Mouse (Mus musculus) lung, postnatal 0 days (tissue): ENCODE results near the gene Rbfox1. TPM values are rescaled to one million over a fixed set of nuclear protein-coding genes. Genes with fewer than 3 reads are reported as not detected.

Experiments used
- ATAC-seq: fragments of 200-750 bp; cut with Nextera tagmentation; 2 replicates; pipeline ENCODE4 v1.8.0; 2017; ENCODE audit warnings: moderate library complexity
- DNase-seq: peaks from one replicate; pipeline ENCODE4 v3.0.0-alpha.2; 2016; ENCODE audit warnings: low spot score
- H3K27ac ChIP-seq: fragments of 300-500 bp; sonication (generic); 2 replicates; pipeline ENCODE4 v1.5.1; 2014; ENCODE audit warnings: antibody characterized with exemption, mild to moderate bottlenecking, low read length, mixed read lengths
- H3K27me3 ChIP-seq: fragments of 300-500 bp; sonication (generic); replicated peaks from 2 replicates; pipeline ENCODE4 v1.6.1; 2014; ENCODE audit warnings: low read length, mixed read lengths; ENCODE audit not compliant: insufficient read depth
- H3K36me3 ChIP-seq: fragments of 300-500 bp; sonication (generic); 2 replicates; pipeline ENCODE4 v1.6.1; 2014; ENCODE audit warnings: low read length, mixed read lengths; ENCODE audit not compliant: insufficient read depth
- H3K4me1 ChIP-seq: fragments of 300-500 bp; sonication (generic); 2 replicates; pipeline ENCODE4 v1.6.1; 2014; ENCODE audit warnings: antibody characterized with exemption, low read depth, low read length, mixed read lengths; ENCODE audit not compliant: insufficient read depth
- H3K4me2 ChIP-seq: fragments of 300-500 bp; sonication (generic); replicated peaks from 2 replicates; pipeline ENCODE4 v1.6.1; 2014; ENCODE audit warnings: low read depth, mild to moderate bottlenecking, low read length, moderate library complexity, mixed read lengths
- H3K4me3 ChIP-seq: fragments of 300-500 bp; sonication (generic); 2 replicates; pipeline ENCODE4 v1.5.1; 2014; ENCODE audit warnings: low read depth, low read length
- H3K9ac ChIP-seq: fragments of 300-500 bp; sonication (generic); replicated peaks from 2 replicates; pipeline ENCODE4 v1.6.1; 2014; ENCODE audit warnings: low read depth, mild to moderate bottlenecking
- H3K9me3 ChIP-seq: fragments of 300-500 bp; sonication (generic); 2 replicates; pipeline ENCODE4 v1.6.1; 2016; ENCODE audit warnings: low read length, mixed read lengths
- CTCF ChIP-seq: IDR thresholded peaks from 2 replicates; pipeline ENCODE4 v1.5.1; 2016; ENCODE audit warnings: antibody characterized with exemption, mild to moderate bottlenecking
- EP300 ChIP-seq: IDR thresholded peaks from 2 replicates; pipeline ENCODE4 v1.6.1; 2016; ENCODE audit warnings: antibody characterized with exemption, mild to moderate bottlenecking, control low read depth
- WGBS: fragments of 180-500 bp; shearing (Covaris S2); extraction: QIAGEN DNeasy Blood & Tissue Kit; methylation state at CpG from one replicate; pipeline ENCODE4 v1.1.7; 2014; 5-methylcytosine and 5-hydroxymethylcytosine counted together
- polyA plus RNA-seq: library from polyadenylated mRNA; unstranded; fragments of >200 nt; fragmentation: Nextera tagmentation; extraction: Ambion mirVana; gene quantifications from 2 replicates; pipeline ENCODE4 v1.2.1, GENCODE M21; 2015

Gene Rbfox1
- polyA plus RNA-seq, 1 experiment from 2014 or later, result 0.25 TPM

DNA sequence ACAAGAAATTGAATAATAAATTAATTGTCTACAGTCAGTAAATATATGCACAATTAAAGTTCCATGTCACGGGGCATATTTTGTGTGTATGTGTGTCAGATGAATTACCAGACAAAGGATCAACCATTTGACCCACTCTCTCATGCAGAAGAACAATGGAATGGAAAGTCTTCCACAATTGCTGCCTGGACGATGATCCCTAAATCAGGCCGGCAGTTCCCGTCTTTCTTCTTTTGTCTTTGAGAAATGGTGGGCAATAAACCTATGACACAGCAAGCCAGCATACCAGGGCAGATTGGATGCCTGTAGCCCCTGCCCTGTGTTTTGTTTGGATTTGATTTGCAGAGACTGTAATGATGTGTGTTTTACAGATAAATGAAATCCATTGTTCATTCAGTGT lies 362.4 kb downstream of the Rbfox1 start:
- H3K4me1 ChIP-seq, result no peaks in the 10 kb centered on the region
- H3K4me3 ChIP-seq, result no peak overlapping the region
- no peaks in the 10 kb centered on the region for H3K27me3 ChIP-seq
- ATAC-seq (no peak), DNase-seq (no peak)
- TF ChIP-seq EP300, result no peak
- no peak for TF ChIP-seq CTCF
- no peaks in the 10 kb centered on the region for H3K9me3 ChIP-seq
- WGBS, result 80% methylated on average over 4 of the region's 4 CpGs
- no peak overlapping the region for H3K27ac ChIP-seq
- H3K9ac ChIP-seq, result no peak overlapping the region
- no peak overlapping the region for H3K4me2 ChIP-seq
- H3K36me3 ChIP-seq, result no peaks in the 10 kb centered on the region

DNA sequence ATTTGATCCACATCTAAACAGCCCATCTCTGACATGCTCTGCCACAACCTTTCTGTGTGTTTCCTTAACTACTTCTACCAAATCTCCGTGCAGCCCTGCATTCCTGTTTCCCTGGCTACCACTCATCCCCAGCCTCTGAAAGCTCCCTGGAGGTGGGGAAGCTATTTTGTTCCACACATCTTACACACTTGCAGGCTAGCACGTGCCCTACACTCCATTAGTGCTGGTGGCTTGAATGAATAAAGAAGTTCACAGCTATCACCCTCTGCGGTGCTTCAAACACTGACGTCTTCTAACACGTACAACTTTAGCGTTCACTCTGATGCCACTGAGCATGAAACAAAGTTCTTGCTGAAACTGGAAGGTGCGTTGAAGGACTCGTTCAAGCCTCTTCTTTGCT lies 379.4 kb downstream of the Rbfox1 start:
- no peak overlapping the region for H3K4me3 ChIP-seq
- H3K9me3 ChIP-seq, result no peaks in the 10 kb centered on the region
- TF ChIP-seq CTCF (no peak), EP300 (no peak)
- H3K27ac ChIP-seq, result no peak overlapping the region
- H3K36me3 ChIP-seq, result no peaks in the 10 kb centered on the region
- no peak overlapping the region for H3K9ac ChIP-seq
- DNase-seq (no peak), ATAC-seq (no peak)
- WGBS, result 70% methylated on average over 8 of the region's 8 CpGs
- no peaks in the 10 kb centered on the region for H3K27me3 ChIP-seq
- H3K4me1 ChIP-seq, result no peaks in the 10 kb centered on the region
- no peak overlapping the region for H3K4me2 ChIP-seq

DNA sequence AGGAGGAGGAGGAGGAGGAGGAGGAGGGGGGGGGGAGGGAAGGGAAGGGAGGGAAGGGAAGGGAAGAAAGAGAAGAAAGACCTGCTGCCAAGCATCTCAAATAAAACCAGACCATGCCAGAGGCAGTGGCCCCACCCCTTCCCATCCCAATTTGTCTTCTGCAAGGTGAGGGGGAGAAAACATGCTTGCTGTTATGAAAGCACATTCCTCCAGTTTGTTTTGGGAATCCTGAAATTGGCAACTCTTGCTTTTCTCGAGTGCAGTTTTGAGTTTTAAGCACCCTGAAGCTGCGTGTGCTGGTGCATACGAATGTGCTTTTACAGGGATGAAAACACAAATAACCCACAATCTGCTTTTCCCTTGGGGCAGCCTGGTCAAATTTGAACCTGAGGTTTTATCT lies 380.5 kb downstream of the Rbfox1 start:
- no peak overlapping the region for H3K4me2 ChIP-seq
- ATAC-seq (no peak), DNase-seq (no peak)
- no peaks in the 10 kb centered on the region for H3K36me3 ChIP-seq
- no peak for TF ChIP-seq EP300
- TF ChIP-seq CTCF, result no peak
- WGBS, result 62% methylated on average over 3 of the region's 3 CpGs
- H3K27me3 ChIP-seq, result no peaks in the 10 kb centered on the region
- no peak overlapping the region for H3K4me3 ChIP-seq
- no peaks in the 10 kb centered on the region for H3K9me3 ChIP-seq
- no peaks in the 10 kb centered on the region for H3K4me1 ChIP-seq
- H3K27ac ChIP-seq, result no peak overlapping the region
- no peak overlapping the region for H3K9ac ChIP-seq

DNA sequence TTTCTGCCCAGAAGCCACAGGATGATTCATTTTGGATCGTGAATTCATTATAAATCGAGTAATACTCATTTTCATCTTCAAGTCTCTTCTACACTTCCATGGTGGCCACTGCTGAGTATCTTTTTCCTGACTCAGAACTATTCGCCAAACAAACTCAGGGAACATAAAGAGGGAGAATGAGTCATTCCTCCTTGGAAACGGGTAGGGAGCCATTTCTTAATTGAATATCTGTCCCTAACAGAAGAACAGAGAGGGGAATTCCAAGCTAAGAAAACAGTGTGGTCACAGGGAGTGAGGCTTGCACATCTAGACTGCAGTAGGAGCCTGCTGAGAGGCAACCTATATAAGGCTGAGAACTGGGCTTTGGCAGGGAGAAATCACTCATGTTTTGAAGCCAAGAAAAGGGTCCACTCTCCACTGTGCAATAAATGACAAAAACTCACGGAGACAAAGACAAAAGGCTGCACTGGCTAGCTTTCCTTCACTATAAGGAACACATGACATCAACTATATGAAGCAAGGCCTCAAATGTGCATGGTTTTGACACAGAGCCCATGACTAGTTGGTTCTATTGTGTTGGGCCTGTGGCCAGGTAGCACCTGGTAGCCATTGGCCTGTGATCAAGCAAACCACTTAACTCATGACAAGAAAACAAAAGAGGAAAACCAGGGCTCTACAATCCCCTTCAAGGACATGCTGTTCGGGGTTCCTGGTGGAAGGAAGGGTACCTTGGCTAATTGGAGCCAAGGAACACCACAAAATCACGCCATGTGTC lies 386.6 kb downstream of the Rbfox1 start:
- Histone ChIP-seq H3K27ac (no peak overlapping the region), H3K9me3 (no peaks in the 10 kb centered on the region), H3K4me2 (no peak overlapping the region), H3K36me3 (no peaks in the 10 kb centered on the region), H3K9ac (no peak overlapping the region), H3K4me1 (no peaks in the 10 kb centered on the region), H3K27me3 (no peaks in the 10 kb centered on the region), H3K4me3 (no peak overlapping the region)
- TF ChIP-seq CTCF (no peak), EP300 (no peak)
- DNase-seq (no peak), ATAC-seq (no peak)
- 66% methylated on average over 7 of the region's 7 CpGs for WGBS

DNA sequence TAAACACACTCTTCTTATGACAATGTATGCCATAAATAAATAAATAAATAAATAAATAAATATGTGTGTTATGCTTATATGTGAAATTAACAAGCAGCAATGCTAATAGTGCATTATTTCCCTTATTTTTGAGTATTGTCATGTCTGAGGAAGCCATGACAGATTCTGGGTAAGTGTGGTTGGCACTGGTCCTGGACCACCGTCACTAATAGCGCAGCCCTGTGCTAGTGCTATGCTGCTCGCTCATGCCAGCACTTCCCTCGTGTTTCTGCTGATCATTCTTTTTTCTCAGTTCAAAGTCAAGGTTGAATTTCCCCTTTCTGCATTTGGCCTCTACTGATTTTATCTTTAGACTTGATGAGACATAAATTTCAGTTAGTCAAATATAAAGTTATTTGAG lies 398.3 kb downstream of the Rbfox1 start:
- 83% methylated on average over 4 of the region's 4 CpGs for WGBS
- ATAC-seq, result no peak
- Histone ChIP-seq H3K4me1 (no peaks in the 10 kb centered on the region), H3K27me3 (no peaks in the 10 kb centered on the region), H3K27ac (no peak overlapping the region), H3K9me3 (no peaks in the 10 kb centered on the region), H3K4me3 (no peak overlapping the region), H3K36me3 (no peaks in the 10 kb centered on the region), H3K4me2 (no peak overlapping the region), H3K9ac (no peak overlapping the region)
- TF ChIP-seq CTCF (no peak), EP300 (no peak)
- DNase-seq, result no peak

DNA sequence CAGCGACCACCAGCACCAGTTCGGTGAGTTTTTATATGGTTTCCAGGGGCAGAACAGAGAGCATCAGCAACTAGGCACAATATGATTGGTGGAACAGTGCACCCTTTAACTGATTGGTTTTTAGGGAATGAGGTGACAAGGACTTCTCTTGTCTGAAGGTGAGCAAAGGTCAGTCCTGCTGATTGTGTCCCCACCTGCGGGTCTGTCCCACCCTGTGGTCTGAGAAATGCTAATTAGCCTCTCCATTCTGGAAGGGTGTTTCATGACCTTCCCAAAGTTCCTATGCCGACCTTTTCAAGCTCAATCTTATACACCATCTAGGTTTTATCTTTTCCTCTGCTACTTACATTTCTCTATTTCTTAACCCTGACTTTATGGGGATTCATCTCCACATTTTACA lies 399.2 kb downstream of the Rbfox1 start:
- WGBS, result 49% methylated on average over 4 of the region's 4 CpGs
- TF ChIP-seq CTCF (no peak), EP300 (no peak)

DNA sequence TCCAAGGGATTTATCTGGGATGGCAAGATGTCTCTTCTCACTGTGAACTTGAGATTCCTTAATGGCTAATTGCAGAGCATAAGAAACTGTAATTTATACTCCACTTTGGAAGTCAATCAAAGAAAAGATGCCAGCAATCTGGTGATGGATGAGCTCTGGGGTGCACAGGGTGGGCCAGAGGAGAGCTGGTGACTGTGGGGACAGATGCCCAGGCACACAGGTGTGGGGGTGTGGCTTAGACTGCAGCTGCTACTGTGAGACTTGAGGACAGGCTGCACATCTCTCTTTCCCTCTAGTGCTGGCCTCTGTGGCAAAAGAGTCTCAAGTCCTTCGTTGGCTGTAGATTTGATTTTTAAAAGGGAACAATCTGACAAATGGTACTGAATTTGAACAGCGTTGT lies 402.5 kb downstream of the Rbfox1 start:
- Histone ChIP-seq H3K9ac (no peak overlapping the region), H3K36me3 (no peaks in the 10 kb centered on the region), H3K4me3 (no peak overlapping the region), H3K27ac (no peak overlapping the region), H3K4me2 (no peak overlapping the region), H3K9me3 (no peaks in the 10 kb centered on the region), H3K27me3 (no peaks in the 10 kb centered on the region), H3K4me1 (no peaks in the 10 kb centered on the region)
- 68% methylated on average over 2 of the region's 2 CpGs for WGBS
- DNase-seq, result no peak
- ATAC-seq, result no peak
- TF ChIP-seq CTCF (no peak), EP300 (no peak)

More for the DNA sequence above, 399.2 kb downstream of the Rbfox1 start:
- H3K9ac ChIP-seq, result no peak overlapping the region
- no peaks in the 10 kb centered on the region for H3K9me3 ChIP-seq
- ATAC-seq (no peak), DNase-seq (no peak)
- H3K4me3 ChIP-seq, result no peak overlapping the region
- no peak overlapping the region for H3K4me2 ChIP-seq
- H3K27ac ChIP-seq, result no peak overlapping the region
- H3K36me3 ChIP-seq, result no peaks in the 10 kb centered on the region
- H3K27me3 ChIP-seq, result no peaks in the 10 kb centered on the region
- no peaks in the 10 kb centered on the region for H3K4me1 ChIP-seq
